Mouse (Mus musculus): ENCODE results near the gene Gpr101.
A peak's percentile ranks its signal among the peaks of the same experiment; 100 is the strongest.

Gpr101 gene

DNA sequence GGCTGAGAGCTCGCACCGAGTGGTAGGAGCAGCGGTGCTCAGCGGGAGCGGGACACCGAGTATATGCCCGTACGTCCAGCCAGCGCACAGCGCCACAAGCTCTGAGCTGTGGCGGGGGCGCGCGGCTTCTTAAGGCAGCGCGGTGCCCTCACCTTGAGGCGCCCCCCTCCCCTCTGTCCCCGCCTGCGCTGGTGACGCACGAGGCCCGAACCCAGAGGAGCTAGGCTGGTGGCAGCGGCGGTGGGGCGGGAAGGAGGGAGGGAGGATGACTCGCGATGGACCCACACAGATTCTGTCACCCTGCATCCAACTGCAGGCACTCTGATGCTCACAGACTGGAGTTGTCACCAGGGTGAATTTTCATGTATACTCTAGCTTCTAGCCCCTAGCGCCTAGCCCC is at the start of gene Gpr101:
TSS of gene Gpr101 (minus strand) at position 124 of the 400 bp plus-strand sequence.
- no peak for DNase-seq (ENCODE audit: low read depth, low spot score)

DNA sequence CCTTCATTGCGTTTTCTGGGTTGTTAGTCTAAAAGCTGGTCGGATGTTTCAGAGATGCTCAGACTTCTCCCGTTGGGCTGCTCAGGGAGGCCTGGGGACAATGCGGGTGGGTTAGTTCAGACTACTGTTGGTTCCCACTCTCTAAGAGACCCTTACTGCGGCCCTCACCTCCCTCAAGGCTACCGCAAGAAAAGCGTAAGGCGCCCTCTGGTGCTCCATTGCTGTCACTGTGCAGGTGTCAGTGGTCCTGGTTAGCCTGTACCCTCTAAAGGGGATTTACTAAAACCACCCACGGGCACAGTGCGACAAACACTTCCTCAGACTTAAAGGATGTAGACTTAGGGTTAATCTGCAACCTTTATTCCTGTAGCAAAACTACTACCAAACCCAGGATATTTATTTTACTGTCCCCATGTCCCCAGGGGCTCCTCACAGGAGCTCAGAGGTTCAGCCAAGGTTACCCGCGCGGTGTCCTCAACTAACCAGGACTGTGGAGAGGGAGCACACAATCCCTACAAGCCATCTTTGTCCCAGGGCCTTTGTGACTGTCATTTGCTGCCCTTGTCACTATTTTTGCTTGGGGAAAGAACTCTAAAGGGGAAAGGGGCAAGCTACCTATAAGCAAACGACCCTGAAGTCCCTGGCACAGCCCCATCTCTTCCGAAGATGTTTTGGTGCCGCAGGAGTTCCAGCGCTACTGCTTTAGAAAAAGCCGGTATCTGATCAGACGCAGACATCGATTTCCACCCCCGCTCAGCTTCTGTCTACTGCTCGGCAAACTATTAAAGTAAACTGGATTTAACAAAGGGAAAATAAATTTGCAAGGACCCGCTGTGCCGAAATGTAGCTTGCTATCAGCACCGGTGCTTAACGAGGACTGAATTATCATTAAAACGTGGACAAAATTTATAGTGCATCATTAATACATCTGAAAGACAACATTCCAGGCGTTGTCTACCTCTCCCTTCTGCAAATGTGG is 17.8 kb upstream of the Gpr101 start:
- DNase-seq (ENCODE audit: low read depth, low spot score), result peak; percentile 2

DNA sequence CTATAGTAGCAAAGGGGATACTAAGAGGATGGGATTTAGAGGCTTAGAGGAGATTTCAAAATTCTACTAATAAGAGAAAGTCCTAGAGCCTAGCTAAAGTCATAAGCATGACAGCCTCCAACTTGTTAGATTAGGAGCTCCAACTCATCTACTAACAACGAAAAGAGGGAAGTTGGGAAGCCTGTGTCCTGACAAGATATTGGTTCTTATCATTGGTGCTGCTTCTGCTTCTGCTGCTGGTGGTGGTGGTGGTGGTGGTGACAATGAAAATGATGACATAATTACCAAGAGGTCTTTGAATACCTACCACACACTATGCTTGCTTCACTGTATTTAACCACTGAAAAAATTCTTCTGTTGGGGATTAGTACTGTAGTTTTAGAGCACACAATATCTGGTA is 2.7 kb upstream of the Gpr101 start:
- no peak for DNase-seq (ENCODE audit: low read depth, low spot score)
